ENCODE assay signal across 32 mouse cellular contexts in genomic region chr8:41532212-41532611, GRCm38 (mm10).
"Had no signal": no experiment of that assay in that cellular context is flagged by ENCODE, and none has a peak within 500 bp of the region (broad histone marks: within the 10 kb centered on the region; RNA-seq: fewer than 3 reads in every experiment).

No protein-coding gene starts in this region.

- H3K4me1 ChIP-seq: liver, embryonic 12.5 days; liver, embryonic 13.5 days; liver, embryonic 15.5 days; lung, embryonic 15.5 days; megakaryocyte, embryonic 14.5 days; midbrain, embryonic 10.5 days; midbrain, embryonic 12.5 days; midbrain, embryonic 13.5 days; midbrain, embryonic 15.5 days; neural tube, embryonic 12.5 days had no signal

- H3K9ac ChIP-seq: limb, embryonic 12.5 days; limb, embryonic 13.5 days; limb, embryonic 15.5 days; liver, embryonic 12.5 days; liver, embryonic 13.5 days; liver, embryonic 14.5 days; liver, embryonic 15.5 days; liver, postnatal 0 days; lung, embryonic 14.5 days; lung, embryonic 15.5 days; midbrain, embryonic 12.5 days; midbrain, embryonic 13.5 days; midbrain, embryonic 15.5 days; neural tube, embryonic 12.5 days had no signal

- H3K36me3 ChIP-seq: limb, embryonic 12.5 days; limb, embryonic 13.5 days; limb, embryonic 15.5 days; liver, embryonic 12.5 days; liver, embryonic 13.5 days; liver, embryonic 15.5 days; lung, embryonic 15.5 days; midbrain, embryonic 10.5 days; midbrain, embryonic 12.5 days; midbrain, embryonic 13.5 days; midbrain, embryonic 15.5 days; neural tube, embryonic 12.5 days had no signal

- H3K27me3 ChIP-seq: limb, embryonic 12.5 days; liver, embryonic 12.5 days; liver, embryonic 13.5 days; liver, embryonic 15.5 days; lung, embryonic 15.5 days; megakaryocyte, embryonic 14.5 days; midbrain, embryonic 12.5 days; midbrain, embryonic 13.5 days; midbrain, embryonic 15.5 days; neural tube, embryonic 12.5 days had no signal

- DNase-seq: left cerebral cortex, postnatal 4 days; liver; liver, embryonic 13.5 days; liver, postnatal 0 days; lung, adult 18-20 months; lung, adult 2 months; lung, embryonic 14.5 days; lung, postnatal 10 days; lung, postnatal 14 days; lung, postnatal 36 days; lung, postnatal 4 days; midbrain, embryonic 14.5 days had no signal

- H3K9me3 ChIP-seq: limb, embryonic 12.5 days; limb, embryonic 13.5 days; limb, embryonic 15.5 days; liver, embryonic 12.5 days; liver, embryonic 13.5 days; liver, embryonic 15.5 days; lung, embryonic 15.5 days; midbrain, embryonic 10.5 days; midbrain, embryonic 12.5 days; midbrain, embryonic 13.5 days; midbrain, embryonic 15.5 days; neural tube, embryonic 12.5 days had no signal

- ATAC-seq: liver, embryonic 12.5 days; liver, postnatal 0 days; lung, postnatal 0 days; midbrain, embryonic 13.5 days; midbrain, embryonic 15.5 days; midbrain, embryonic 16.5 days had no signal

- H3K4me2 ChIP-seq: limb, embryonic 12.5 days; limb, embryonic 13.5 days; limb, embryonic 15.5 days; liver, embryonic 11.5 days; liver, embryonic 12.5 days; liver, embryonic 13.5 days; liver, embryonic 15.5 days; lung, embryonic 14.5 days; lung, embryonic 15.5 days; midbrain, embryonic 11.5 days; midbrain, embryonic 12.5 days; midbrain, embryonic 13.5 days; midbrain, embryonic 15.5 days; neural tube, embryonic 12.5 days had no signal

- H3K27ac ChIP-seq: left cerebral cortex, adult 2 months; limb, embryonic 12.5 days; limb, embryonic 13.5 days; limb, embryonic 15.5 days; liver, embryonic 12.5 days; liver, embryonic 13.5 days; liver, embryonic 14.5 days; liver, embryonic 15.5 days; lung, embryonic 15.5 days; macrophage; midbrain, embryonic 10.5 days; midbrain, embryonic 12.5 days; midbrain, embryonic 13.5 days; midbrain, embryonic 15.5 days; neural tube, embryonic 12.5 days had no signal

- H3K4me3 ChIP-seq: left cerebral cortex, adult 2 months; limb, embryonic 12.5 days; limb, embryonic 13.5 days; limb, embryonic 15.5 days; liver, embryonic 12.5 days; liver, embryonic 13.5 days; liver, embryonic 15.5 days; lung, embryonic 15.5 days; megakaryocyte, embryonic 14.5 days; midbrain, embryonic 10.5 days; midbrain, embryonic 12.5 days; midbrain, embryonic 13.5 days; midbrain, embryonic 15.5 days; myocyte; neural tube, embryonic 12.5 days had no signal
